Mouse (Mus musculus) naive thymus-derived CD4-positive, alpha-beta T cell, adult 5 months (primary cell): Measurements from ENCODE around the gene Shmt2. TPM values are rescaled to one million over a fixed set of nuclear protein-coding genes. Genes with fewer than 3 reads are reported as not detected.

ENCODE experiments used
- polyA plus RNA-seq: library from polyadenylated mRNA; unstranded; fragments of 100-300 nt; shearing (Covaris generic); gene quantifications from one replicate; pipeline ENCODE4 v1.2.1, GENCODE M21; 2017

The Shmt2 gene
- 85.1 TPM for polyA plus RNA-seq

GRCm38 (mm10) chr10:127522088-127522581 is at the start of gene Shmt2:
Shmt2 (minus strand) TSS chr10:127522444.

GRCm38 (mm10) chr10:127534036-127534928 is 12.0 kb upstream of the Shmt2 start, which contains the start of gene Nxph4:
Nxph4 (minus strand) TSS chr10:127534559.

GRCm38 (mm10) chr10:127514764-127515163 is 7.5 kb downstream of the Shmt2 start, which contains the start of gene Ndufa4l2:
Ndufa4l2 (plus strand) TSS chr10:127514967.

GRCm38 (mm10) chr10:127500894-127501893 is 21.1 kb downstream of the Shmt2 start, which contains the start of gene Stac3:
Stac3 (plus strand) TSS chr10:127501686.

Other genes starting within 250 kb of the Shmt2 start
- 8.6 TPM for gene Mbd6, start 233.4 kb downstream of the Shmt2 start, polyA plus RNA-seq
- gene Mars, start 210.7 kb downstream of the Shmt2 start, polyA plus RNA-seq, result 62.5 TPM
- gene Arhgap9, start 200.5 kb downstream of the Shmt2 start, polyA plus RNA-seq, result 264 TPM
- 0.47 TPM for gene Gli1, start 180.5 kb downstream of the Shmt2 start, polyA plus RNA-seq
- gene Inhbe, start 168.0 kb downstream of the Shmt2 start, polyA plus RNA-seq, result not detected
- gene Inhbc, start 152.0 kb downstream of the Shmt2 start, polyA plus RNA-seq, result not detected
- 33.6 TPM for gene R3hdm2, start 142.1 kb downstream of the Shmt2 start, polyA plus RNA-seq
- not detected for gene Stac3, start 20.8 kb downstream of the Shmt2 start, polyA plus RNA-seq
- not detected for gene Ndufa4l2, start 7.5 kb downstream of the Shmt2 start, polyA plus RNA-seq
- not detected for gene Nxph4, start 12.1 kb upstream of the Shmt2 start, polyA plus RNA-seq
- not detected for gene Lrp1, start 98.7 kb upstream of the Shmt2 start, polyA plus RNA-seq
- gene Stat6, start 120.5 kb upstream of the Shmt2 start, polyA plus RNA-seq, result 246 TPM
- 8.2 TPM for gene Nemp1, start 144.5 kb upstream of the Shmt2 start, polyA plus RNA-seq
- 50.2 TPM for gene Nab2, start 146.1 kb upstream of the Shmt2 start, polyA plus RNA-seq
- 0.16 TPM for gene Myo1a, start 182.7 kb upstream of the Shmt2 start, polyA plus RNA-seq
- not detected for gene Tac2, start 202.0 kb upstream of the Shmt2 start, polyA plus RNA-seq
- gene Zbtb39, start 217.1 kb upstream of the Shmt2 start, polyA plus RNA-seq, result 0.66 TPM
- not detected for gene Gpr182, start 229.3 kb upstream of the Shmt2 start, polyA plus RNA-seq
- gene Rdh1, start 237.3 kb upstream of the Shmt2 start, polyA plus RNA-seq, result not detected
- not detected for gene Rdh16f1, start 237.3 kb upstream of the Shmt2 start, polyA plus RNA-seq